Mouse (Mus musculus): ENCODE data around the gene Ccin.

- TF ChIP-seq CTCF (IDR thresholded peaks at IDR 0.05; ENCODE audit: control insufficient read depth, insufficient read depth, insufficient replicate concordance, low read depth, low read length), result no peak
- TF ChIP-seq POLR2A (IDR thresholded peaks at IDR 0.05; ENCODE audit: control insufficient read depth, low read depth, low read length), result no peak
These were observed 11.6 kb upstream of the Ccin start for GRCm38 (mm10) chr4:43971541-43972136.
